Mouse (Mus musculus): ENCODE results near the gene Susd5. TPM values are rescaled to one million over a fixed set of nuclear protein-coding genes. Genes with fewer than 3 reads are reported as not detected.

The Susd5 gene
- total RNA-seq, 1 experiment from 2014 or later, result 0.12 TPM

Other genes starting within 250 kb of the Susd5 start
- 155 and 166 TPM in 2 replicates for gene Ubp1, start 126.2 kb upstream of the Susd5 start, total RNA-seq (2017)
- gene Fbxl2, start 10.9 kb upstream of the Susd5 start, total RNA-seq (2017), result 1.2 TPM in 2 replicates